Mouse (Mus musculus): ENCODE results near the gene Ech1. TPM values are rescaled to one million over a fixed set of nuclear protein-coding genes. Genes with fewer than 3 reads are reported as not detected.
A peak's percentile ranks its signal among the peaks of the same experiment; 100 is the strongest.

The Ech1 gene
- total RNA-seq (2021): 10 to 100 TPM; 58.2 to 61.2 TPM
- long read RNA-seq, experiment 1, transcript Ech1-201 (10 exons, 1,267 nt): major isoform, 46 of 51 reads
- long read RNA-seq, experiment 1, partial matches to known transcripts: 2 of 51 reads
- long read RNA-seq, experiment 1, other reads (novel, unspliced or antisense): 3 of 51 reads
- long read RNA-seq, experiment 2, transcript Ech1-201 (10 exons, 1,267 nt): major isoform, 80 of 86 reads
- long read RNA-seq, experiment 2, partial matches to known transcripts: 0 of 86 reads
- long read RNA-seq, experiment 2, other reads (novel, unspliced or antisense): 6 of 86 reads

DNA sequence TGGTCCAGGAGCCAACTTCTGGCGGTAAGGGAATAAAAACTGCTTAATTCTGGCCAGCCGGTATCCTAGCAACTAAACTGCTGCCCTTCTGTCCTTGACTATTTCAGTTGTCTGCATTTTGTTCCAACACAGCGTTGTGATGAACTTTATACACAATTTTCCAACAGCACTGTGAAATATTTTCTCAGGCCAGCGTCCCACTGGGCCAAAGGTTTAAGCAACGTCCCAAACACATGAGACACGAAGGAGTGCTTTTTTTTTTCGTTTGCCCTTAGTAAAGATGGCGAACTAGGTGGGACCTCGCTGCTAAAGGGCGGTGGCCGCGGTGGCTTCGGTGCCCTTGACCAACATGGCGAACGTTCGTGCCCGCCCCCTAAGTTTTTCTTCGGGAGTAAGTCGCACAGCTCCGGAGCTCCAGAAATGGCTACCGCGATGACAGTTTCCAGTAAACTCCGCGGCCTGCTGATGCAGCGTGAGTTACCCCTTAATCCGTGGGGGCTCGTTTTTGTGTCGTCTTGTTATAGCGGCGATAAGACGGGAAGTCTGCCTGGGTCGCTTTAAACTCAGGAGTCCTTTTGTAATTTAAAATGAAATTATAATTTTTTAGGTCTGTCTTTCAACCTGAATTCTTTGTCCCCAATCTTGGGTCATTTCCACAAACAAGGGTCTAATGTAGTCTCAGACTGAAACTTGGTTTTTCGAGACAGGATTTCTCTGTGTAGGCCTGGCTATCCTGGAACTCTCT lies at the start of gene Ech1:
Gene Ech1, plus strand, starts transcription at position 277 of the 745 bp plus-strand sequence.
- DNase-seq (ENCODE audit: low spot score in 2 of 2): peak; percentile 86 to 93

DNA sequence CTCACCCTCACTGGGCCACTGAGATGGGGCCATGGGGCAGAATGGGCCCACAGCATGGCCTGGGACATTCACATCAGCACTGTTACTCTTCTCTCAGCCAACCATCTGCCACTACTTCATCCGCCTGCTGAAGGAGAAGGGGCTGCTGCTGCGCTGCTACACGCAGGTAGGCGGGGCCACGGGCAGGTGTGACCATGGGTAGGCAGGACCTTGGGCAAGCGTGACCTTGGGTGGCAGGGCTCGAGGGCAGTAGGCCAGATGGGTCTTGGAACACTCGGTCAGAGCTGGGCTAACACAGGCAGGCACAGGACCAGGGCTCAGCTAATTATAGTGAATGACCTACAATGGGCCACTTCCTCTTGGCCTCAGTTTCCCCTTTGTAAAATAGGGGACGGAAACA lies 46.2 kb upstream of the Ech1 start:
- no peak for DNase-seq (ENCODE audit: low spot score in 2 of 2)

GRCm38 (mm10) chr7:28780067-28780658 lies 44.9 kb upstream of the Ech1 start:
- DNase-seq (ENCODE audit: low spot score in 2 of 2): peak; percentile 89 to 91

DNA sequence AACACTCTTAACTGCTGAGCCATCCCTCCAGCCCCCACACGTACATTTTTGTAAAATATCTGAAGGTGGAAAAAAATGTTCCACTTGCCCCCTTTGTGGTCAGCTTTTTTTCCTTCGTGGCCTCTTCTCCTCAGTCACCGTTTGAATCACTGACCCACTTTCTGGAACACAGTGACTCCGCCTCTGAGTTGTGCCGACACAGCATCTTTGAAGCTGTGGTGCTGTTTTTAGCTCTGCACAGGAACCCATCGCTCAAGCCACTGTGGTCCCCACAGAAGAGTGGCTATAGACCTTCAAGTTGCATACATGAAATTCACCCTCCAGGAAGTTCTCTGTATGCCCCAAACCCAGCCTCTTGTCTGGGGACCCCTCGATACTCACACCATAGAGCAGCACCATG lies 44.2 kb upstream of the Ech1 start:
- no peak for DNase-seq (ENCODE audit: low spot score in 2 of 2)

GRCm38 (mm10) chr7:28781261-28781663 lies 43.8 kb upstream of the Ech1 start:
- no peak for DNase-seq (ENCODE audit: low spot score in 2 of 2)

DNA sequence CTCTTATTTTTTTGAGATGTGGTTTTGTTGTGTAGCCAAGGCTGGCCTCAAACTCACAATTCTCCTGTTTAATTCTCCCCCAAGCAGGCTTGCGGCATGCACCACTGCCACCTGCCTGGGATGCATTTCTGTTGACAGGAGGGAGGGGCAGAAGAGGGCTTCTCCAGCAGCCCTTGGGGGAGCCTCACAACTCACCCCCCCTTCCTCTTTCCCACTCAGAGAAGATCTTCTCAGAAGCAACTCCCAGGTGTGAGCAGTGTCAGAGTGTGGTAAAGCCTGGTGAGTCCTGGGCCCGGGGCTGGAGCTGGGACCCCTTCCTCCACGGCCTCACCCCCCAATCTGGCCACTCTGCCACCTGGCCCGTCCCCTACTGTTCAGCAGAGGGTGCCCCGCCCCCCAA lies 39.9 kb upstream of the Ech1 start:
- no peak for DNase-seq (ENCODE audit: low spot score in 2 of 2)

DNA sequence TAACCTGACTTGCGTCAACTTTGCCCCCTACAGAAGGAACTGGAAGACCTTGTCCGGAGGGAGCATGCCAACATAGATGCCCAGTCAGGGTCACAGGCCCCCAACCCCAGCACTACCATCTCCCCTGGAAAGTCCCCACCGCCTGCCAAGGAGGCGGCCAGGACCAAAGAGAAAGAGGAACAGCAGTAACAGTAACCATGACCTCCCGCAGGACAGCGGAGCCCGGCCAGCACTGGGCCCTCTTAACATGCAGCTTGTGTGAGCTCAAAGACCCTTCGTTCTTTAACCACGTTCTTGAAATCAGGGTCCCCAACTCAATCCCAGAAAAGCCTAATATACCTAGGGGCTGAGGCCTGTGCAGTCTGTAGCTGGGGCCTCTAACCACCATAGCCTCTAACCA lies 37.1 kb upstream of the Ech1 start:
- no peak for DNase-seq (ENCODE audit: low spot score in 2 of 2)

DNA sequence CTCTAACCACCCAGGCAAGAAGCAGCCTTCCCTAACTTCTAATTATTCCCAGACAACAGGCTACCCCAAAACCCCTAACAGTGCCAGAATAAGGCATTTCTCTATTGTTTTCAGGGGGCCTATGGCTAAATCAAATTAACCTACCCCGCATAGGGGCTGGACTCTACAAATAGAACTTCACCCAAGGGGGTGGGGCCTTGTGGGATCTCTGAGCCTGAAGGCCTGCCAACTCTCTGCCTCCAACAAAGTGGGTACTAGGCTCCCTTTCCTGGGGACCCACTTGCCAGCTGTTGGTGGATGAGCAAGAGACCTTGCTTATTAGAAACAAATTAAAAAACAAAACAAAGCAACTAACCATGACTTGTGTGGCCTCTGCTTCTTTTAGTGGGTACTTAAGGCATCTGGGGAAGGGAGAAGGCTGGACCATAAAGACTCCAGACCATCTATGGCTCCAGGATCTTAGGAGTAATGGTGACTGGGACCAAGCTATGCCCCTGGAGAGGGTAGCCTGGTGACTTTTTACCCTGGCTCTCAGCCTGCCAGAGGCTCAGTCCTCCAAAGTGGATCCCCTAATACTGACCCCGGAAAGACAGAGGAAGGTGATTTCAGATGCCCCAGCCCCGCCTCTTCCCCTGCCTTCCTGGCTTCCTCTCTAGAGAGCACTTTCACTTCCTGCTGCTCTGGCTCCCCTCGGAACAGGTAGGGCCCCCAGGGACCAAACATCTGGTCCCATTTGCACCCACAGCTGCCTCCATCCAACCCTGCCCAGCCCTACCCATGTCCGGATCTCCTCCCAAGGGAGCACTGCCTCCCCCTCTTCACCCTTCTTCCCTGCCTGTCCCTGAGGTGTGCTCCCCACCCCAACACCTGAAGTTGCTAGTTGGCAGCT lies 36.5 kb upstream of the Ech1 start, which contains the start of gene Rinl:
Gene Rinl, plus strand, starts transcription at position 663 of the 889 bp plus-strand sequence.
- DNase-seq (ENCODE audit: low spot score in 2 of 2): no peak

DNA sequence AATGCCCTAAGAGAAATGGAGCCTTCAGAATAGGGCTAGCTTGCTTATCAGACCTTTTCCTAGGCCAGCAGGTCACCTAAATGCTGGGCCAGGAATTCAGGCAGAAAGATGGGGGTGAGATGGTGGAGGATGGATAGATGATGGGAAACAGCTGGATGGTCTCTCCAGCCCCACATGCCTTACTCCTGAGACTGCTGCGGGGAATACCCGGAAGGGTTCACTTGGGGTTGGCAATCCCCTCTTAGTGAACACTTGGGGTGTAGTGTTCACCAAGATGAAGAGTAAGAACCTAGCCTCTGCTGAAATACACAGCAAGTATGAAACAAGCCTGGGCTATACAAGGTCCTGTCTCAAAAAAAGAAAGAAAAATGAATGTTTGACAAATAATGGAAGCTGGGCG lies 35.8 kb upstream of the Ech1 start:
- DNase-seq (ENCODE audit: low spot score in 2 of 2): no peak

- DNase-seq (ENCODE audit: low spot score in 2 of 2): no peak
These were observed 34.8 kb upstream of the Ech1 start for GRCm38 (mm10) chr7:28790066-28790806.

DNA sequence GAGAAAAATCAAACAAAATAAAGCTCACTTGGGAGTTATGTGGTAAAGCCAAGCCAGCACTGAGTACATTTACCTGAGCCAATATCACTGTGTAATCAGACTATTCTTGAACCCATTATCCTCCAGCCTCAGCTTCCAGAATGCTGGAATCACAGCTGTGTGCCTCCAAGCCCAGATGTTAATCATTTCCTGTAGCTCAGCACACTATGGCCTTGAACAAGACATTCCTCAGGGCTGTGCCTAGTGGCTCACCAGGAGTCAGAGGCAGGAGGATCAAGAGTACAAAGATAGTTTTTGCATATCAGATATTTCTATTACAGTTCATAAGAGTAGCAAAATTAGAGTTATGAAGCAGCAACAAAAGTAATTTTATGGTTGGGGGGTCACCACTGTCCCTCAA lies 33.3 kb upstream of the Ech1 start:
- DNase-seq (ENCODE audit: low spot score in 2 of 2): no peak

DNA sequence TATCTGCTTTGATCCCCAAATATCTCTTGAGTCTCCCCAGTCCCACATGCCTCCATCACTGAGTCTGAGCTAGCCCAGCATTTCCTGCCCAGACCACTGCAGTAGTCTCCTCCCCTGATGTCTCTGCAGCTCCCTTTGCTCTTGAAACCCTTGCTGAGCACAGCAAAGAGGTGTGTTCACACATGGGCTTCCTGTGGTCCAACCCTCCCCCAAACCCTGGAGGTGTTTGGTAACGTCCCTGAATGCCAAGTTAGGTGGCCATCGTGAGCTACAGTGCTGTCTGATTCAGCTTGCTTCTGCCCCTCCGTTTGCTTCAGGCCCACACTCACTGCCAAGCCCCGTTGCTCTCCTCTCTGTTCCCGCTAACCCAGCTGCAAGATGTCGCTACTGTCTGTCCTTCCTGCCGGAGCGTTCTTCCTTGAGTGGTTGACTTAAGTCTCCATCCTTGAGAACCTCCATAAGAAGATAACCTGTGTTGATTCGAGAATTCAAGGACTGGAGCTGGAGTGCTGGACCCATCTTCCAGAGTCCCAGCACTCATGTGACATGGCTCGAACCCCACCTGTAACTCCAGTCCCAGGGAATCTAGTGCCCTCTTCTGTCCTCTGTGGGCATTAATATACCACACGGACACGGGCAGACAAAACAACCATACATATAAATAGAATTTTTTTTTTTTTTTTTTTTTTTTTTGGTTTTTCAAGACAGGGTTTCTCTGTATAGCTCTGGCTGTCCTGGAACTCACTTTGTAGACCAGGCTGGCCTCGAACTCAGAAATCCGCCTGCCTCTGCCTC lies 32.4 kb upstream of the Ech1 start:
- DNase-seq (ENCODE audit: low spot score in 2 of 2): no peak

DNA sequence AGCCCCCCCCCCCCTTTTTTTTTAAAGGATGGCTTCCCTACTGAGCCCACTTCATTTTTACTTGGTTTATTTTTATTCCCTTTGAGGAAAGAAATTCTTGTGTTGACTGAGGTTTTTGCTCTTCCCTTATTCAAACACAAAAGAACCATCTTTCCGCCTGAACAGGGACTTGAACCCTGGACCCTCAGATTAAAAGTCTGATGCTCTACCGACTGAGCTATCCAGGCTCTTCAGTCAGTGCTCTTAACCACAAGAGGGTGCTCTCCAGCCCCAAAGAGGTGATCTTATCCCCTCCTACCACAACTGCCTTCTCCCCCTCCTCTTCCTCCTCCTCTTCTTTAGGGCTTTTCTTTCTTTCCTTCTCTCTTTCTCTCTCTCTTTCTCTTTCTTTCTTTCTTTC lies 31.2 kb upstream of the Ech1 start:
- DNase-seq (ENCODE audit: low spot score in 2 of 2): no peak

DNA sequence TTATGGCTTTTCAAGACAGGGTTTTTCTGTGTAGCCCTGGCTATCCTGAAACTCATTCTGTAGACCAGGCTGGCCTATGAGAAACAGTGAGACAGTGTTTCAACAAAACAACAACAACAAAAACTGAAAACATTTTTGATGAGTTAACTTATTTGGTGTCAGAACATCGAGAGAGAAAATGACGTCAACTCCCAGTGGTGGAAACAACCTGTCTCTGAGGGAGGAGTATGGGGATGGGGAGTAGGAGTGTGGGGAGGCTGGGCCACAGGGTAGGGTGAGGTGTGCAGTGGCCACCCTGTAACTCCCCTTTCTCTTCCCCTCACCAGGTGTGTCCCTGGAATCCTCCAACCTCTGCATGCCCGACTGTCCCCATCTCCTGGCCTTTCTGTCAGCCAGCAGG lies 30.5 kb upstream of the Ech1 start:
- no peak for DNase-seq (ENCODE audit: low spot score in 2 of 2)

GRCm38 (mm10) chr7:28795832-28796231 lies 29.2 kb upstream of the Ech1 start:
- no peak for DNase-seq (ENCODE audit: low spot score in 2 of 2)

DNA sequence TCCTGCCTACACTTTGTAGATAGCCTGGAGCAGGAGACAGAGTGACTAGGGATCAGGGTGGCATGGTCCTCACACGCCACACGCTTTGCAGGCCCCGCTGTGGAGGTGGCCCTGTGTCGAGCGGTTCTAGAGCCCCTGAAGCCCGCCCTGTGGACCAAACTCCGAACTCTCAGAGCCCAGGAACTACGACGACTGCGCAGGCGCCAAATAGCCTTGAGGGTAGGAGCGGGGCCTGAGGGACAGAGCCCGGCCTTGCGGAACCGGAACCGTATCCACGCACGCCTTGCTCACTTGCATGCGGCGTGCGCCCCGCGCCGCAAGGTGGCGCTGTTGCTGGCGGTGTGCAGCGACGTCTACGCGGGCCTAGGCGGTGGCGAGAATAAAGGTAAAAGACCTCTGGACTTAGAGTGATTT lies 28.4 kb upstream of the Ech1 start:
- DNase-seq (ENCODE audit: low spot score in 2 of 2): peak; percentile 65 to 68

DNA sequence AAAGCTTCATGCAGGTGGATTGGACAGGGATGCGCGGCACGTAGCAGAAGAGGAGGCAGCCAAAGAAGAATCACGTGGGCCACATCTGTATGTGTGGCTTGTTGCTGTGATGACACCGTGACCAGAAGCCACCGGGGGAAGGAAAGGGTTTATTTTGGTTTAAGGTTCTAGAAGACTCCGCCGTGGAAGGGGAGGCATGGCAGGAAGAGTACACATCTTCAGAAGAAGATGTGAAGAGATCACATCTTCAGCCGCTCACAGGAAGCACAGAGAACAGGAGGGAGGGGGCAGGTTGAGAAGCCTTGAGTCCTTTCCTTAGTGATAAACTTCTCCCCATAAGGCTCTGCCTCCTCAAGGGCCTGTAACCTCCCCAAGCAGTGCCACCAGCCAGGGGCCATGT lies 25.0 kb upstream of the Ech1 start:
- no peak for DNase-seq (ENCODE audit: low spot score in 2 of 2)

- no peak for DNase-seq (ENCODE audit: low spot score in 2 of 2)
These were observed 23.6 kb upstream of the Ech1 start for GRCm38 (mm10) chr7:28801451-28801850.

- no peak for DNase-seq (ENCODE audit: low spot score in 2 of 2)
These were observed 22.9 kb upstream of the Ech1 start for GRCm38 (mm10) chr7:28801901-28802670.

All from layer of hippocampus, postnatal 14 days (tissue).